Mouse (Mus musculus) adrenal gland, postnatal 4 days (tissue): ENCODE measurements around the gene Gm29866. TPM values are rescaled to one million over a fixed set of nuclear protein-coding genes. Genes with fewer than 3 reads are reported as not detected.
"Not testable (repeated sequence)": the region's sequence is repeated elsewhere in the genome, so short reads cannot be mapped to it uniquely, and the experiment has no call there.

ENCODE experiments used
- DNase-seq, 2 experiments: peaks; one replicate each; pipeline ENCODE4 v3.0.0; 2021 to 2022; ENCODE audit warnings: low spot score in 2 of 2, mixed read lengths in 2 of 2
- long read RNA-seq, 2 experiments: library from polyadenylated mRNA; stranded (forward); transcript quantifications; one replicate each; pipeline ENCODE4 v2.0.0; 2021
- total RNA-seq, 2 experiments: library from RNA; stranded (reverse); gene quantifications; 2 replicates each; pipeline ENCODE4 v1.2.3; 2021

Gm29866 gene
- not detected for total RNA-seq
- long read RNA-seq, experiment 1 = 0 reads
- long read RNA-seq, experiment 2 = 0 reads

DNA sequence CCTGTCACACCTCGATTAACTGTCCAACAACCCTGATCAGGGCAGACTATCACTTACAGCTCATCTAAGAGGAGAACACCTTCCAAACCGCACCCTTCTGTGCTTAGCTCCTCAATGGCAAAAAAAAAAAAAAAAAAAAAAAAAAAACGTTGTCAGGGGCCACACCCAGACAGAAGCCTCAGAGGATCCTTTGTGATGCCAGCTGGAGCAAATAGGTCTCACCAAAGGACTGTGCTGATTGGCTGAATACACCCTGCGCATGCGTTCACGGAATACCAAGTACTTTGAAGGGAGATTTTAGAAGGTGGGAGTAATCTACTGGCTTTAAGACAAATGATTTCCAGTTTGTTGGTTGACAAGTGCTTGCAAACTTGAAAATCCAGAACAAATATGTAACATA lies at the start of gene Gm29866:
Gm29866 (minus strand) TSS at position 101 of the 400 bp plus-strand sequence.
- not testable (repeated sequence) for DNase-seq

Other genes with a start within 250 kb of the Gm29866 start
- gene Gm20909, start 170.9 kb upstream of the Gm29866 start, total RNA-seq = not detected
- gene Gm20865, start 247.9 kb upstream of the Gm29866 start, total RNA-seq = not detected